Mouse (Mus musculus) embryonic facial prominence, embryonic 11.5 days (tissue): Measurements from ENCODE around the gene Adipoq. TPM values are rescaled to one million over a fixed set of nuclear protein-coding genes. Genes with fewer than 3 reads are reported as not detected.

ENCODE experiments used
- ATAC-seq: fragments of 200-750 bp; cut with Nextera tagmentation; replicated peaks from 2 replicates; pipeline ENCODE4 v1.8.0; 2017; ENCODE audit warnings: low read depth; ENCODE audit not compliant: insufficient number of reproducible peaks, low FRiP score, low TSS enrichment
- DNase-seq: peaks from one replicate; pipeline ENCODE4 v3.0.0-alpha.2; 2015; ENCODE audit warnings: low spot score
- H3K27ac ChIP-seq: fragments of 300-500 bp; sonication (generic); replicated peaks from 2 replicates; pipeline ENCODE4 v1.5.1; 2014; ENCODE audit warnings: mild to moderate bottlenecking, low read depth, low read length, control low read depth
- H3K27me3 ChIP-seq: fragments of 300-500 bp; sonication (generic); 2 replicates; pipeline ENCODE4 v1.6.1; 2014; ENCODE audit warnings: mild to moderate bottlenecking, low read length, moderate library complexity, mixed read lengths; ENCODE audit not compliant: control insufficient read depth, insufficient read depth
- H3K36me3 ChIP-seq: fragments of 300-500 bp; sonication (generic); replicated peaks from 2 replicates; pipeline ENCODE4 v1.6.1; 2014; ENCODE audit warnings: low read depth, mild to moderate bottlenecking, low read length, moderate library complexity, mixed read lengths; ENCODE audit not compliant: control insufficient read depth, insufficient read depth
- H3K4me1 ChIP-seq: fragments of 300-500 bp; sonication (generic); 2 replicates; pipeline ENCODE4 v1.6.1; 2014; ENCODE audit warnings: low read length, mixed read lengths; ENCODE audit not compliant: control insufficient read depth, insufficient read depth
- H3K4me2 ChIP-seq: fragments of 300-500 bp; sonication (generic); 2 replicates; pipeline ENCODE4 v1.6.1; 2014; ENCODE audit warnings: low read depth, mild to moderate bottlenecking, control low read depth, low read length, moderate library complexity
- H3K4me3 ChIP-seq: fragments of 300-500 bp; sonication (generic); 2 replicates; pipeline ENCODE4 v1.5.1; 2014; ENCODE audit warnings: low read depth, low read length, control low read depth
- H3K9ac ChIP-seq: fragments of 300-500 bp; sonication (generic); replicated peaks from 2 replicates; pipeline ENCODE4 v1.6.1; 2014; ENCODE audit warnings: mild to moderate bottlenecking, control low read depth, low read length
- H3K9me3 ChIP-seq: fragments of 300-500 bp; sonication (generic); replicated peaks from 2 replicates; pipeline ENCODE4 v1.6.1; 2016; ENCODE audit warnings: mild to moderate bottlenecking, low read length, inconsistent platforms, mixed read lengths; ENCODE audit not compliant: control insufficient read depth
- WGBS: fragments of 180-500 bp; shearing (Covaris S2); extraction: QIAGEN DNeasy Blood & Tissue Kit; methylation state at CpG from one replicate; pipeline ENCODE4 v1.1.7; 2014; 5-methylcytosine and 5-hydroxymethylcytosine counted together
- polyA plus RNA-seq: library from polyadenylated mRNA; unstranded; fragments of >200 nt; fragmentation: Nextera tagmentation; extraction: Ambion mirVana; gene quantifications from 2 replicates; pipeline ENCODE4 v1.2.1, GENCODE M21; 2014

Gene Adipoq
- polyA plus RNA-seq, 1 experiment from 2014 or later, result not detected

DNA sequence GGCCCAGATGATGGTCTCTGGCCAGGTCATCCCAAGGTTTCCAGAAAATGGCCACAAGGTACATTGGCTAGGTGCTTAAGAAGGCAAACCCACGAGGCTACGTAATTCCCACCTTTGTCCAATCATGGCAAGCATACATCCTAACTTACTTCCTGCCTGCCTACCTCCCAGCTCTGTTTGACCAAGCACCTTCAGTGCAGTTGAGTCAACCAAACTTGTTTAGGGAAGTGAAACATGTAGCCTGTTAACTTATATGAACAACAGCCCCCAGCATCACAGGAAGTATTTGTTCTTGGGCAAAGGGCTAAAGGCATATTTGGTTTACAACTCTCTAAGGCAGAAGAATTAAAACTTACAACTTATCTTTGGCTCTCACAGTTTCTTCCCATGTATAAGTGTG lies 39.5 kb downstream of the Adipoq start:
- no peak overlapping the region for H3K4me3 ChIP-seq
- no peak overlapping the region for H3K4me2 ChIP-seq
- WGBS, result 84% methylated on average over 2 of the region's 2 CpGs
- no peak overlapping the region for H3K9ac ChIP-seq
- no peak for DNase-seq
- H3K4me1 ChIP-seq, result no peaks in the 10 kb centered on the region
- H3K27me3 ChIP-seq, result no peaks in the 10 kb centered on the region
- no peaks in the 10 kb centered on the region for H3K36me3 ChIP-seq
- no peak overlapping the region for H3K27ac ChIP-seq
- no peak for ATAC-seq
- no peaks in the 10 kb centered on the region for H3K9me3 ChIP-seq

DNA sequence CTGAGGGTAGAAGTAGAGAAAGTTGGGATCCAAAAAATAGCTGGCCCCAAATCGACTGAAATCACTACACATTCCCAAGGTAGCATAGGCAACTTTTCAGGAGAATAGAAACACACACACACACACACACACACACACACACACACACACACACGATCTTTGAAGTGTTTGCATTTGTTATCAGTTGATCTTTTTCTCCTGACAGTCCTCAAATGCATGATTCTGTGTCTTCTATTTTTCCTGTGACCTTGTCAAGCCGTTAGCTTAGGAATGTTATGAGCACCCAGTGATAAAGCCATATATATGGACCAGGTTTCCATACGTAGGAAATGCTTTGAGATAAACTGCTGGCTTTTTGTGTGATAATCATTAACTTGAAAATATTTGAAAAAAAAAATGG lies 40.1 kb downstream of the Adipoq start:
- no peak overlapping the region for H3K4me2 ChIP-seq
- DNase-seq, result no peak
- no peak overlapping the region for H3K27ac ChIP-seq
- H3K27me3 ChIP-seq, result no peaks in the 10 kb centered on the region
- H3K4me1 ChIP-seq, result no peaks in the 10 kb centered on the region
- no peak for ATAC-seq
- 76% methylated on average over 4 of the region's 4 CpGs for WGBS
- no peak overlapping the region for H3K4me3 ChIP-seq
- H3K36me3 ChIP-seq, result no peaks in the 10 kb centered on the region
- H3K9ac ChIP-seq, result no peak overlapping the region
- H3K9me3 ChIP-seq, result no peaks in the 10 kb centered on the region

DNA sequence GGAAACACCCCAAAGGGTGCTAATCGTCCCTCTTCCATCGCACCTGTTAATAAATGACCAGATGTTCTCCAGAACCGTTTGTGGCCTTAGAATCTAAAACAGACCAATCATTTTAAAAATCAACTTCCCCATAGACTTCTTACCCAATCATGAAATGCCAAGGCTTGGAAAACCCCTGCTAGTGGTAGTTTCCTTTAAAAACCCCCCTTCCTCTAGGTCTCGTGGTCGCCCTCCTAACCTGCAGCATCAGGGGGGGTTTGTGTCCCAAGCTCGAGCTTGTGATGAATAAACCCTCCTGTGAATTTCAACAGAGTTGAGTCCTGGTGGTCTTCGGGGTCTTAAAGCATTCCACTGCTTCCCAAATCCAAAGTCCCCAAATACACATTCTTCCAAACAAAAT lies 41.6 kb downstream of the Adipoq start:
- WGBS, result 86% methylated on average over 7 of the region's 7 CpGs
- Histone ChIP-seq H3K36me3 (no peaks in the 10 kb centered on the region), H3K4me3 (no peak overlapping the region), H3K4me1 (no peaks in the 10 kb centered on the region), H3K4me2 (no peak overlapping the region), H3K9me3 (no peaks in the 10 kb centered on the region), H3K9ac (no peak overlapping the region), H3K27ac (no peak overlapping the region), H3K27me3 (no peaks in the 10 kb centered on the region)
- DNase-seq (no peak), ATAC-seq (no peak)

DNA sequence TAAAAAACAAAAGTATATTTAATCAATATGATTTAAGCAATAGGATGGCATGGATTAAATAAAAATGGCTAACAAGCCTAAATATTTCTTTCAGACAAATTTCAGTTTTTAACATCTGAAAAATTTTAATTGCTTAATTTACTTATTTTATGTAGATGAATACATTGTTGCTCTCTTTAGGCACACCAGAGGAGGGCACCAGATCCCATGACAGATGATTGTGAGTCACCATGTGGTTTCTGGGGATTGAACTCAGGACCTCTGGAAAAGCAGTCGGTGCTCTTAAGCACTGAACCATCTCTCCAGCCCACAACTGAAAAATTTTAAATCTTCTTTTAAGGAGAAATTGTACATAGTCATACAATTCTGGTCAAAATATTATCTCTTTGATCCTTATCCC lies 43.3 kb downstream of the Adipoq start:
- no peaks in the 10 kb centered on the region for H3K4me1 ChIP-seq
- no peak for ATAC-seq
- H3K27ac ChIP-seq, result no peak overlapping the region
- no peaks in the 10 kb centered on the region for H3K9me3 ChIP-seq
- no peaks in the 10 kb centered on the region for H3K27me3 ChIP-seq
- no peak overlapping the region for H3K4me3 ChIP-seq
- H3K9ac ChIP-seq, result no peak overlapping the region
- 75% methylated on average over 1 of the region's 1 CpGs for WGBS
- H3K4me2 ChIP-seq, result no peak overlapping the region
- DNase-seq, result no peak
- no peaks in the 10 kb centered on the region for H3K36me3 ChIP-seq

DNA sequence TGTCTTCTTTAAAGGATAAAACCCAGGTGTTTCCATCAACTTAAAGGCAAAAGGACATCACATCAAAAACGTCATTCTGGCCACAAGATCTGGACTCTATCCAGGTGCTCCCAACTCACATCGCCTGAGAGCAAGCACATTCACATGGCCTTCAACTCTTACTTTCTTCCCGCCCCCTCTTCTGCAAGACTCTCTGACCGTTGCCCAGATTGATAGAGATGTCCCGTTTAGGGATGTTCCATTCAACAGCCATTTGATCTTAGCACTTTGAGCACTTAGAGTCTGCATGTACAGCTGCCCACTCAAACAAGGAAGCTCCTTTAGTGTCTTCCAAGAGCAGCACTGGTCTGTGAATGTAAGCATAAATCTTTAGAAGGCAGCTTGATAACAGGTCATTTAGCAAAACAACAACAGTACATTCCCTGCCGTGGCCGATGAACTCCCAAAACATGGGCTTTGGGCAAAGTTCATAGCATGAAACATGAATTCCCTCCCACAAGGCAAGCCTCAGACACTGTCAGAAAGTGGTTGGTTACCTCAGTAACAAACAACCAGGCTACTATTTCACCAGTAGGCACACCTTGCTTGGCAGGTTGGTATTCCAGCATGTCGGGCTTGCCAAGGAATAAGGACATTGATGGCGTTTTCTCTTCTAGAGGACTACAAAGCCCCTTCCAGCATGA lies 45.4 kb downstream of the Adipoq start:
- Histone ChIP-seq H3K9ac (no peak overlapping the region), H3K27ac (no peak overlapping the region), H3K9me3 (no peaks in the 10 kb centered on the region), H3K4me3 (no peak overlapping the region), H3K4me2 (no peak overlapping the region), H3K4me1 (no peaks in the 10 kb centered on the region), H3K27me3 (no peaks in the 10 kb centered on the region), H3K36me3 (no peaks in the 10 kb centered on the region)
- DNase-seq (no peak), ATAC-seq (no peak)
- WGBS, result 86% methylated on average over 9 of the region's 9 CpGs

DNA sequence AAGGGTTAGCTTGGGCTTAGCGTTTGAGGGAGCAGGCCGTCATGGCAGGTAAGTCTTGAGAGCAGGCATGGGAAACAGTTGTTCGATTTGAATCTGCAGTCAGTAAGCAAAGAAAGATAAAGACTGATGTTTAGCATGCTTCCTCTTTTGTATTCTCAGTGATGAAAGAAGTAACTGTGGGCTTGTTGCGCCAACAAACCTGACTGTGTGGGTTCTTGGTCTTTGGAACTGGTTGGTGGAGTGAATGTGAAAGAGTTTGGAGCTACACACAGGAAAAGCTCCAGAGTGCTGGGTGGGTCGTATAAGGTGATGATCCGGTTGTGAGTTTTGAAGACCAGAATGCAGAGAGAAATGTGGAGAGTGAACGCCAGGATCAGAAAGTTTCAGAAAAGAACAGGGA lies 49.3 kb downstream of the Adipoq start:
- no peak for ATAC-seq

DNA sequence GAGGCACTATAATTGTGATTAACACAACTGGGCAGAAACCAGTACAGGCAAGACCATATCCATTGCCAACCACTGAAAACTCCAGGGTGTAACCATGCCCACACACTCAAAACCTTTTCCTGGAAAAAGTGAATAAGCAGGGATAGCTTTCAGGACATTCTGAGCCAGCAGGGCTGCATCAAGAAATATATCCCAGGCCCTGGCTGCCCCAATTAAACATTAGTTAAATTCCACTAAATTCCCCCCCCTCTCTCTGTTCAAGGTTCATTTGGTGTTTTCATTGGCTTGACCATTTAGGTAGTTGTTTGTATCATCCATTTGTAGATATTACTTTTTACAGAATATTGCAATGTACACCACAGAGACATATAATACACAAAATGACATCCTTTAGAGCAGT lies 50.0 kb downstream of the Adipoq start:
- no peak overlapping the region for H3K4me2 ChIP-seq
- ATAC-seq, result no peak
- DNase-seq, result no peak
- no peaks in the 10 kb centered on the region for H3K9me3 ChIP-seq
- H3K36me3 ChIP-seq, result no peaks in the 10 kb centered on the region
- H3K4me1 ChIP-seq, result no peaks in the 10 kb centered on the region
- H3K27ac ChIP-seq, result no peak overlapping the region
- no peak overlapping the region for H3K9ac ChIP-seq
- H3K27me3 ChIP-seq, result no peaks in the 10 kb centered on the region
- no peak overlapping the region for H3K4me3 ChIP-seq

More for the DNA sequence above, 49.3 kb downstream of the Adipoq start:
- no peak overlapping the region for H3K4me3 ChIP-seq
- H3K4me2 ChIP-seq, result no peak overlapping the region
- H3K4me1 ChIP-seq, result no peaks in the 10 kb centered on the region
- no peak overlapping the region for H3K27ac ChIP-seq
- H3K36me3 ChIP-seq, result no peaks in the 10 kb centered on the region
- H3K27me3 ChIP-seq, result no peaks in the 10 kb centered on the region
- WGBS, result 83% methylated on average over 7 of the region's 7 CpGs
- no peak for DNase-seq
- no peak overlapping the region for H3K9ac ChIP-seq
- H3K9me3 ChIP-seq, result no peaks in the 10 kb centered on the region

DNA sequence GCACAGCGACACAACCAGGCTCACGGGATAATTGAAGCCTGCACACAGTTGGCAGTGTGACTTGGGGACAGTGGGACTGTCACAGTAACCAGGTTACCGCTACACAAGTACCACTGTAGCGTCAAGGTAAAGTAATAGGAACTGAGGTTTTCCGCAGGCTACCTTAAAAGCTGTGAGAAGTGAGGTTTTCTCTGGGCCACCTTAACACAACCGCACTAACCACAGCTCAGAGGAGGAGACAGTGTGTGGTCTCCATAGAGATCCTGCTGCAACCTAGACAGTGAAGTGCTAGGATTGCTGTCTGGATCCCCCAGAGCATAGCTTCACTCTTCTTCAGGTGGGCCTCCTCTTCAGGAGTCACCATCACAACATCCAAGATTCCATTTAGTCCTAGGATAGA lies 50.5 kb downstream of the Adipoq start:
- WGBS, result 88% methylated on average over 6 of the region's 6 CpGs

More for the DNA sequence above, 50.5 kb downstream of the Adipoq start:
- no peak overlapping the region for H3K4me2 ChIP-seq
- ATAC-seq (no peak), DNase-seq (no peak)
- H3K4me1 ChIP-seq, result no peaks in the 10 kb centered on the region
- H3K9ac ChIP-seq, result no peak overlapping the region
- no peak overlapping the region for H3K4me3 ChIP-seq
- no peaks in the 10 kb centered on the region for H3K9me3 ChIP-seq
- no peaks in the 10 kb centered on the region for H3K36me3 ChIP-seq
- no peak overlapping the region for H3K27ac ChIP-seq
- no peaks in the 10 kb centered on the region for H3K27me3 ChIP-seq
